Mouse (Mus musculus) kidney, postnatal 25 days (tissue): ENCODE results near the gene Pear1.

Experiments
- DNase-seq, 2 experiments: peaks; one replicate each; pipeline ENCODE4 v3.0.0; 2021; ENCODE audit warnings: mixed read lengths in 2 of 2

Gene Pear1

GRCm38 (mm10) chr3:87765091-87765490 lies 59.0 kb downstream of the Pear1 start:
- peak; percentile 73 to 88 for DNase-seq

GRCm38 (mm10) chr3:87764506-87764905 lies 59.6 kb downstream of the Pear1 start:
- peak; percentile 60 to 65 for DNase-seq

GRCm38 (mm10) chr3:87763683-87764289 lies 60.3 kb downstream of the Pear1 start:
- peak; percentile 87 to 91 for DNase-seq

GRCm38 (mm10) chr3:87763202-87763601 lies 60.9 kb downstream of the Pear1 start:
- no peak for DNase-seq

- peak; percentile 62 to 82 for DNase-seq
Observed at GRCm38 (mm10) chr3:87761408-87762375, 62.4 kb downstream of the Pear1 start.

GRCm38 (mm10) chr3:87758641-87759040 lies 65.5 kb downstream of the Pear1 start:
- no peak for DNase-seq

- no peak for DNase-seq
Observed at GRCm38 (mm10) chr3:87756488-87756887, 67.6 kb downstream of the Pear1 start.

GRCm38 (mm10) chr3:87755964-87756363 lies 68.1 kb downstream of the Pear1 start:
- peak; percentile 90 to 91 for DNase-seq

GRCm38 (mm10) chr3:87753829-87754228 lies 70.3 kb downstream of the Pear1 start:
- DNase-seq, result no peak

- no peak for DNase-seq
Observed at GRCm38 (mm10) chr3:87752567-87752966, 71.5 kb downstream of the Pear1 start.

GRCm38 (mm10) chr3:87749977-87750376 lies 74.1 kb downstream of the Pear1 start:
- no peak for DNase-seq

- peak; percentile 77 to 81 for DNase-seq
Observed at GRCm38 (mm10) chr3:87749036-87749435, 75.1 kb downstream of the Pear1 start.

- DNase-seq, result peak; percentile 67 to 86
Observed at GRCm38 (mm10) chr3:87748431-87748830, 75.7 kb downstream of the Pear1 start, which contains the start of gene Lrrc71. Gene Lrrc71 (minus strand): TSS chr3:87748625.

GRCm38 (mm10) chr3:87745036-87745659 lies 79.0 kb downstream of the Pear1 start:
- no peak for DNase-seq

- DNase-seq, result no peak
Observed at GRCm38 (mm10) chr3:87743927-87744326, 80.2 kb downstream of the Pear1 start.

- DNase-seq, result no peak
Observed at GRCm38 (mm10) chr3:87742735-87743134, 81.4 kb downstream of the Pear1 start.

- no peak for DNase-seq
Observed at GRCm38 (mm10) chr3:87742013-87742412, 82.1 kb downstream of the Pear1 start.

GRCm38 (mm10) chr3:87738906-87739305 lies 85.2 kb downstream of the Pear1 start:
- no peak for DNase-seq

GRCm38 (mm10) chr3:87735335-87735734 lies 88.8 kb downstream of the Pear1 start:
- DNase-seq, result no peak

- DNase-seq, result no peak
Observed at GRCm38 (mm10) chr3:87733984-87734761, 89.9 kb downstream of the Pear1 start.

GRCm38 (mm10) chr3:87733098-87733497 lies 91.0 kb downstream of the Pear1 start:
- DNase-seq, result no peak

GRCm38 (mm10) chr3:87728696-87729095 lies 95.4 kb downstream of the Pear1 start:
- DNase-seq, result peak in 1 of 2 experiments; percentile 5

- DNase-seq, result no peak
Observed at GRCm38 (mm10) chr3:87726191-87726590, 97.9 kb downstream of the Pear1 start.
